Mouse (Mus musculus): ENCODE data around the gene Cldn4.

GRCm38 (mm10) chr5:134901012-134901643 is 45.6 kb downstream of the Cldn4 start:
- TF ChIP-seq TAL1 (IDR thresholded peaks at IDR 0.05; ENCODE audit: low read length) (no peak), GATA1 (IDR thresholded peaks at IDR 0.05; ENCODE audit: low read length) (no peak)

All from erythroblast, embryonic 14.5 days (primary cell).